Mouse (Mus musculus) liver, embryonic 16.5 days (tissue): ENCODE data around the gene Prss34. TPM values are rescaled to one million over a fixed set of nuclear protein-coding genes. Genes with fewer than 3 reads are reported as not detected.

Experiments
- ATAC-seq: fragments of 200-750 bp; cut with Nextera tagmentation; 2 replicates; pipeline ENCODE4 v1.8.0; 2017; ENCODE audit warnings: low read depth, mild to moderate bottlenecking, moderate number of reproducible peaks, moderate library complexity
- H3K27ac ChIP-seq: fragments of 300-500 bp; sonication (generic); 2 replicates; pipeline ENCODE4 v1.5.1; 2014; ENCODE audit warnings: mild to moderate bottlenecking, low read length
- H3K27me3 ChIP-seq: fragments of 300-500 bp; sonication (generic); 2 replicates; pipeline ENCODE4 v1.6.1; 2014; ENCODE audit warnings: low read depth, low read length, mixed read lengths; ENCODE audit not compliant: control insufficient read depth, insufficient read depth
- H3K36me3 ChIP-seq: fragments of 300-500 bp; sonication (generic); 2 replicates; pipeline ENCODE4 v1.6.1; 2014; ENCODE audit warnings: mild to moderate bottlenecking; ENCODE audit not compliant: control insufficient read depth, insufficient read depth
- H3K4me1 ChIP-seq: fragments of 300-500 bp; sonication (generic); 2 replicates; pipeline ENCODE4 v1.6.1; 2014; ENCODE audit warnings: low read depth, low read length, mixed read lengths; ENCODE audit not compliant: control insufficient read depth
- H3K4me2 ChIP-seq: fragments of 300-500 bp; sonication (generic); 2 replicates; pipeline ENCODE4 v1.6.1; 2014; ENCODE audit warnings: low read depth, low read length, mixed read lengths
- H3K4me3 ChIP-seq: fragments of 300-500 bp; sonication (generic); 2 replicates; pipeline ENCODE4 v1.5.1; 2014; ENCODE audit warnings: low read depth, mild to moderate bottlenecking, low read length
- H3K9ac ChIP-seq: fragments of 300-500 bp; sonication (generic); 2 replicates; pipeline ENCODE4 v1.6.1; 2014; ENCODE audit warnings: low read depth, low read length
- H3K9me3 ChIP-seq: fragments of 300-500 bp; sonication (generic); replicated peaks from 2 replicates; pipeline ENCODE4 v1.6.1; 2016; ENCODE audit warnings: low read length; ENCODE audit not compliant: control insufficient read depth
- WGBS: fragments of 180-500 bp; shearing (Covaris S2); extraction: QIAGEN DNeasy Blood & Tissue Kit; methylation state at CpG from one replicate; pipeline ENCODE4 v1.1.7; 2014; ENCODE audit not compliant: insufficient replicate concordance; 5-methylcytosine and 5-hydroxymethylcytosine counted together
- polyA plus RNA-seq: library from polyadenylated mRNA; unstranded; fragments of >200 nt; fragmentation: Nextera tagmentation; extraction: Ambion mirVana; gene quantifications from 2 replicates; pipeline ENCODE4 v1.2.1, GENCODE M21; 2015

Gene Prss34
- polyA plus RNA-seq, 1 experiment from 2014 or later: 3.4 TPM

DNA sequence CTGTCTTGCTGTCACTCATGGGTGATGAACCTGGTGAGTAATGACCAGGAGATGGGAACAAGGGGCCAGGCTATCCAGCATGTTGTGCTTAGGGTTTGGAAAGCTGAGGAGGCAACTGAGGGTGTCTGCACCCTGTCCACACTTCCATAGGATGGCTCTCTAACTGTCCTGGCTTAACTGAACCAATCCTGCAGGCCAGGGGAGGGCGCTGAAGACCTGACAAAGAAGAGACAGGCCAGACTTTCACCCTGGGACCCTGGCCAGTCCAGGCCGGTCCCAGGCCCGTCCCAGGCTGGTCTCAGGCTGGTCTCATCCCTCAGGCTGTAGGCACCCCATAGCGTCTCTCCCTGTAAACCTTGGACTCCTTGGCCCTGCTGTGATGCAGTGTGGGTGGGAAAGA, 7.8 kb upstream of the Prss34 start:
- H3K4me2 ChIP-seq: no peak overlapping the region
- H3K9me3 ChIP-seq: no peaks in the 10 kb centered on the region
- no peak for ATAC-seq
- H3K4me1 ChIP-seq: no peaks in the 10 kb centered on the region
- no peak overlapping the region for H3K9ac ChIP-seq
- H3K4me3 ChIP-seq: no peak overlapping the region
- no peaks in the 10 kb centered on the region; the same call in 1 of the 2 replicates for H3K27me3 ChIP-seq
- 11% methylated on average over 4 of the region's 4 CpGs for WGBS
- no peaks in the 10 kb centered on the region for H3K36me3 ChIP-seq
- no peak overlapping the region for H3K27ac ChIP-seq

DNA sequence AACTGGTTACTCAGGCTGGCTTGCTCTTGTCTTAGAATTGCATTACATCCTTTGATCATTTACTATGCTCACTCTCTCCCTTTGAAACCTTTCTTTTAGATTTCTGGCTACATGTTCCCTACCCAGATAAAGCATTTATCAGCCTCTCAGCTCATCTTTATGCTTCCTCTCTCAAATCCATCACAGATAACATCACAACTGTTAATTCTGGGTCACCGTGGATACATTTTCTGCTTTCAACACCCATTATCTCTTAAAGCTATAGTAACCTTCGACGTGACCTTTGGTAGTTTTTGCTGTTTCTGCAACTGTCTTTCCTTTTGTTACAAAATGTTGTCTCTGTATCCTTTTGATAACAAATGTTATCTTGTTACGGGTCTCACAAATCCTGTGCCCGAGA, 4.7 kb upstream of the Prss34 start:
- no peak overlapping the region for H3K4me3 ChIP-seq
- no peak overlapping the region for H3K9ac ChIP-seq
- H3K4me2 ChIP-seq: no peak overlapping the region
- WGBS: 14% methylated on average over 5 of the region's 5 CpGs
- H3K9me3 ChIP-seq: no peaks in the 10 kb centered on the region
- no peak for ATAC-seq
- no peaks in the 10 kb centered on the region; the same call in 1 of the 2 replicates for H3K27me3 ChIP-seq
- no peaks in the 10 kb centered on the region for H3K36me3 ChIP-seq
- H3K27ac ChIP-seq: no peak overlapping the region
- no peaks in the 10 kb centered on the region for H3K4me1 ChIP-seq

DNA sequence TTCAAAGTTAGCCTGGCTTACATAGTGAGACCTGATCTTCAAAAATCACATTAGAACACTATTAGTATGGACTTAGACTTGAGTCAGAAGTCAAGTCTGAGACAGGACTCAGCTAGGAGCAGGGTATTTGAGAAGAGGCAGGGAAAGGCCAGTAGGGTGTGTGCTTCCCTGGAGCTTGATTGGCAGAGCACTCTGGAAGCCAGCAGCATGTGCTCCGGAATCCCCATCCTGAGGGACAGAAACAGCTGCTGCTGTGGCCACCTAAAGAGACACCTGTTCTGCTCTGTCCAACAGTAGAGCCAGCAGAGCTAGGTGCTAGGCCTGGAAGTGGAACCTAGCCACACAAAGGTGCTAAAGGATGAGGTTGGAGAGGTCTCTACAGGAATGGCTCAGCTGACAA, 4.1 kb upstream of the Prss34 start:
- 44% methylated on average over 1 of the region's 1 CpGs for WGBS
- no peak overlapping the region for H3K4me3 ChIP-seq

DNA sequence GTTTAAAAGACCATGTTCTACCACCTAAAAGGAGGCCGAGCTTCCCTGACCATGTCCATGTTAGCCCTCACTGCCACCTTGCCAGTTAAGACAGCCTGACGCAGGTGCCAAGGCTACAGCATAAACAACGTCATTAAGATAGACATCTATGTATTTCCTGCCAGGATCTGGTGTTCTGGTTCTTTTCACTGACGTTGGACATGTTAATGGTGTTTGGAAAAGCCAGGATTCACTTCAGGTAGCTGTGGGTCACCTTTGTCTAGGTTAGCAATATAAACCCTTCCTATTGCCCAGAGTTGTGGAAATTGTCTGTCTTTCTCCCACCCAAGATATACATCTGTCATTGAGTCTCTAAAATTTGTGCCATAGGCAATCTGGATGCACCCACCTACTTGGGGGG, 10.2 kb downstream of the Prss34 start, which contains the start of gene Prss28:
Gene Prss28, plus strand, starts transcription at position 301 of the 400 bp plus-strand sequence.
- H3K9ac ChIP-seq: no peak within 1 kb of the TSS
- WGBS: 37% methylated on average over 4 of the region's 4 CpGs
- H3K27ac ChIP-seq: no peak within 1 kb of the TSS
- H3K4me1 ChIP-seq: no peaks in the 10 kb centered on the region
- H3K4me3 ChIP-seq: no peak within 1 kb of the TSS
- no peaks in the 10 kb centered on the region for H3K27me3 ChIP-seq
- H3K4me2 ChIP-seq: no peak within 1 kb of the TSS
- no peak for ATAC-seq
- no peaks in the 10 kb centered on the region for H3K9me3 ChIP-seq
- H3K36me3 ChIP-seq: no peaks in the 10 kb centered on the region

More for the DNA sequence above, 4.1 kb upstream of the Prss34 start:
- no peaks in the 10 kb centered on the region; the same call in 1 of the 2 replicates for H3K27me3 ChIP-seq
- no peak overlapping the region for H3K9ac ChIP-seq
- no peaks in the 10 kb centered on the region for H3K9me3 ChIP-seq
- no peaks in the 10 kb centered on the region for H3K36me3 ChIP-seq
- H3K27ac ChIP-seq: no peak overlapping the region
- no peak for ATAC-seq
- no peaks in the 10 kb centered on the region for H3K4me1 ChIP-seq
- no peak overlapping the region for H3K4me2 ChIP-seq

DNA sequence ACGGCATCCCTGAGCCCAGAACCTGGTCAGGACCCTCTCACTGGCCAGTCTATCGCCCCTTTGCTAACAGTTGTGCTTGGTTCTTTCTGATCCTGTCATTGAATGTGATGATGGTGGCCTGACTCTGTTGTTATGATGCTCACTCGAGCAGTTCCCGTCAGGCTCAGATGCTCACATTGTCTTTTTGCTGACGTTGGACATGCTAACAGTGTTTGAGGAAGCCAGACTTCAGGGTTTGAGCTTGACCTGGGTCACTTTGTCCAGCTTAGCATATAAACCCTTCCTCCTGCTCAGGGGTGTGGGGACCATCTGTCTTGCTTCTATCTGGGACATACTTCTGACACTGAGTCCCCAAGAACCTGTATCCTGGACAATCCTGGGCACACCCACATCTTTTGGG, 20.2 kb downstream of the Prss34 start, which contains the start of gene Prss29:
Gene Prss29, plus strand, starts transcription at position 301 of the 400 bp plus-strand sequence.
- no peaks in the 10 kb centered on the region for H3K36me3 ChIP-seq
- WGBS: 39% methylated on average over 5 of the region's 5 CpGs
- no peak within 1 kb of the TSS for H3K4me3 ChIP-seq
- H3K4me2 ChIP-seq: no peak within 1 kb of the TSS
- ATAC-seq: no peak
- no peaks in the 10 kb centered on the region for H3K4me1 ChIP-seq
- no peak within 1 kb of the TSS for H3K27ac ChIP-seq
- H3K9ac ChIP-seq: no peak within 1 kb of the TSS
- H3K27me3 ChIP-seq: no peaks in the 10 kb centered on the region
- H3K9me3 ChIP-seq: no peaks in the 10 kb centered on the region

DNA sequence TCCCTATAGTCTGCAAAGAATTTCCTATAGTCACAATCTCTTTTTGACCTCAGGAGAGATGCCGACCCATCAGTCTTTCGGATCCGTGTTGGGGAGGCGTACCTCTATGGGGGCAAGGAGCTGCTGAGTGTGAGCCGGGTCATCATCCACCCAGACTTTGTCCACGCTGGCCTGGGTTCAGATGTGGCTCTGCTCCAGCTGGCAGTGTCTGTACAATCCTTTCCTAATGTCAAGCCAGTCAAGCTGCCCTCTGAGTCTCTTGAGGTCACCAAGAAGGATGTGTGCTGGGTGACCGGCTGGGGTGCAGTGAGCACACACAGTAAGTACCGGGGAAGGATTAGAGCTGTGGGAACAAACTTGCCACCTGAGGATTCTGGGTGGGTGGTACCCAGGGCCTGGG, 22.6 kb downstream of the Prss34 start:
- no peaks in the 10 kb centered on the region for H3K9me3 ChIP-seq
- WGBS: 67% methylated on average over 8 of the region's 8 CpGs
- H3K4me3 ChIP-seq: no peak overlapping the region
- H3K27me3 ChIP-seq: no peaks in the 10 kb centered on the region
- ATAC-seq: no peak
- H3K9ac ChIP-seq: no peak overlapping the region
- H3K27ac ChIP-seq: no peak overlapping the region
- no peaks in the 10 kb centered on the region for H3K4me1 ChIP-seq
- no peak overlapping the region for H3K4me2 ChIP-seq
- no peaks in the 10 kb centered on the region for H3K36me3 ChIP-seq

DNA sequence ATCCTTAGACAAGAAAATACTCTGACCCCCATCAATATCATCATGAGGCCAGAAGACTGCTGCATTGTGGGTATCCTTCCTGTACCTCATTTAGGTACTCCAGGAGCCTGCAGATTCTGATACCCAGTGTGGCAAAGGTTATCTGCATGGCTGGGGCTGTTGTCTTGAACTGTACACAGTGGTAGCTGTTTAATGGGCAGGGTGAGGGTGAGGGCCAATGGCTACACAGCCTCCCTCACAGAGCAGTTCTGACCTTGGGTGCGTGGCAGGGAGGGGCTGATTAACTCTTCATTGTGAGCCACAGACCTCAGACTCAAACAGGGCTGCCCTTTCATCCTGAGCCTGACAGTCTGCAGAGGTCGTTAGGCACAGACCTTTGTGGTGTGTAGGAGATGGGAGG, 24.7 kb downstream of the Prss34 start:
- Histone ChIP-seq H3K4me1 (no peaks in the 10 kb centered on the region), H3K9ac (no peak overlapping the region), H3K27me3 (no peaks in the 10 kb centered on the region), H3K36me3 (no peaks in the 10 kb centered on the region), H3K27ac (no peak overlapping the region), H3K4me2 (no peak overlapping the region), H3K4me3 (no peak overlapping the region), H3K9me3 (no peaks in the 10 kb centered on the region)
- ATAC-seq: peak; percentile 64
- 9% methylated on average over 2 of the region's 2 CpGs for WGBS

DNA sequence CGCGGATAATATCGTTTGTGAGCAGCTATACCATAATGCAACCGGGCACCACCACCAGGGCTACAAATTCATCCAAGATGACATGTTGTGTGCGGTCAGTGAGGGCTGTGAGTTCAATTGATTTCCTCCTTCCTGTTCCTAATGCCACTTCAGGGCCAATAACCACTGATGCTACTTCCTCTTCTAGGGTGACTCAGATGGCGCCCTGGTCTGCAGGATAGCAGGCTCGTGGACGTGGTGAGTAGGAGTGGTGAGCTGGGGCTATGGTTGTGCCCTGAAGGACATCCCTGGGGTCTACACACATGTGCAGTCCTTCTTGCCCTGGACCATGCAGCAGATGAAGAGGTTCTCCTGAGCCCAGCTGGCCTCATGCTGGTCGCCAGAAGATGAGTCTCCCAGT, 34.1 kb downstream of the Prss34 start:
- 21% methylated on average over 9 of the region's 9 CpGs for WGBS
- H3K4me2 ChIP-seq: no peak overlapping the region
- H3K4me3 ChIP-seq: no peak overlapping the region
- H3K36me3 ChIP-seq: no peaks in the 10 kb centered on the region
- H3K27ac ChIP-seq: no peak overlapping the region
- no peaks in the 10 kb centered on the region for H3K4me1 ChIP-seq
- H3K9me3 ChIP-seq: no peaks in the 10 kb centered on the region
- H3K27me3 ChIP-seq: no peaks in the 10 kb centered on the region; the same call in none of the 2 replicates
- no peak overlapping the region for H3K9ac ChIP-seq
- no peak for ATAC-seq

DNA sequence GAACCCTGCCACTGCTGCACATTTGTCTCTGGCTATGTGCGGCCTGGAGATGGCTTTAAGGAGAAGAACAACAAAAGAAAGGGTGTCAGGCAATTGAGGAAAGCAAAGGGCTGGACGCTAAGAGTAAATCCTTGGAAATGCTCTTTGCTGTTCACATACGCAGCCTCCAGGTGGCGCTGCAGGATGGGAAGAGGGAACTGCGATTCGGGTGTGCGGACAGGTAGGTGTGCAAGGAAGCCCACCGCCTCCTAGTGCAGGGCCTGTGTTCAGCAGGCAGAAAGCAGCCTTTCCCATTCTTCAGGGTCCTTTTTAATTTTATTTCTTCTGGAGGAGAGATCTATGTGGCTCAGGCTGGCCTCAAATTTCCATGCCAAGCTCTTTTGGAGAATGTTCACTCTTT, 35.7 kb downstream of the Prss34 start:
- ATAC-seq: no peak
- H3K9ac ChIP-seq: no peak overlapping the region
- no peak overlapping the region for H3K4me2 ChIP-seq
- no peaks in the 10 kb centered on the region for H3K36me3 ChIP-seq
- H3K27me3 ChIP-seq: no peaks in the 10 kb centered on the region; the same call in none of the 2 replicates
- WGBS: 2% methylated on average over 8 of the region's 8 CpGs
- H3K9me3 ChIP-seq: no peaks in the 10 kb centered on the region
- no peaks in the 10 kb centered on the region; the same call in 1 of the 2 replicates for H3K4me1 ChIP-seq
- H3K4me3 ChIP-seq: no peak overlapping the region
- no peak overlapping the region for H3K27ac ChIP-seq
